Mouse (Mus musculus): ENCODE measurements around the gene Klrb1a.

GRCm38 (mm10) chr6:128643999-128644398, 20.7 kb upstream of the Klrb1a start:
- TF ChIP-seq CTCF (IDR thresholded peaks at IDR 0.05; ENCODE audit: borderline replicate concordance, control insufficient read depth, extremely low read depth, insufficient read depth, low read length, poor library complexity) (no peak), POLR2A (IDR thresholded peaks at IDR 0.05; ENCODE audit: control insufficient read depth, extremely low read depth, insufficient read depth, low read length, poor library complexity) (no peak)

Data from thymus, adult 2 months (tissue).